Mouse (Mus musculus) embryonic facial prominence, embryonic 14.5 days (tissue): ENCODE data around the gene Tubgcp5. TPM values are rescaled to one million over a fixed set of nuclear protein-coding genes. Genes with fewer than 3 reads are reported as not detected.

Source experiments
- ATAC-seq: fragments of 200-750 bp; cut with Nextera tagmentation; 2 replicates; pipeline ENCODE4 v1.8.0; 2017; ENCODE audit warnings: low read depth, moderate number of reproducible peaks, moderate TSS enrichment
- DNase-seq: peaks from one replicate; pipeline ENCODE4 v3.0.0-alpha.2; 2015; ENCODE audit warnings: low spot score
- H3K27ac ChIP-seq: fragments of 300-500 bp; sonication (generic); replicated peaks from 2 replicates; pipeline ENCODE4 v1.5.1; 2014; ENCODE audit warnings: low read depth, mild to moderate bottlenecking, low read length, moderate library complexity
- H3K27me3 ChIP-seq: fragments of 300-500 bp; sonication (generic); replicated peaks from 2 replicates; pipeline ENCODE4 v1.6.1; 2014; ENCODE audit warnings: low read length; ENCODE audit not compliant: control insufficient read depth, insufficient read depth
- H3K36me3 ChIP-seq: fragments of 300-500 bp; sonication (generic); 2 replicates; pipeline ENCODE4 v1.6.1; 2014; ENCODE audit warnings: low read length, mixed read lengths; ENCODE audit not compliant: control insufficient read depth, insufficient read depth
- H3K4me1 ChIP-seq: fragments of 300-500 bp; sonication (generic); 2 replicates; pipeline ENCODE4 v1.6.1; 2014; ENCODE audit warnings: antibody characterized with exemption, low read length; ENCODE audit not compliant: control insufficient read depth, insufficient read depth
- H3K4me2 ChIP-seq: fragments of 300-500 bp; sonication (generic); 2 replicates; pipeline ENCODE4 v1.6.1; 2014; ENCODE audit warnings: low read depth, mild to moderate bottlenecking, low read length, moderate library complexity, mixed read lengths
- H3K4me3 ChIP-seq: fragments of 300-500 bp; sonication (generic); 2 replicates; pipeline ENCODE4 v1.5.1; 2014; ENCODE audit warnings: low read depth, mild to moderate bottlenecking, low read length
- H3K9ac ChIP-seq: fragments of 300-500 bp; sonication (generic); 2 replicates; pipeline ENCODE4 v1.6.1; 2014; ENCODE audit warnings: low read depth, mild to moderate bottlenecking, low read length, moderate library complexity, mixed read lengths
- H3K9me3 ChIP-seq: fragments of 300-500 bp; sonication (generic); 2 replicates; pipeline ENCODE4 v1.6.1; 2016; ENCODE audit warnings: low read length; ENCODE audit not compliant: control insufficient read depth
- WGBS: fragments of 180-500 bp; shearing (Covaris S2); extraction: QIAGEN DNeasy Blood & Tissue Kit; methylation state at CpG from one replicate; pipeline ENCODE4 v1.1.7; 2014; 5-methylcytosine and 5-hydroxymethylcytosine counted together
- polyA plus RNA-seq: library from polyadenylated mRNA; unstranded; fragments of >200 nt; fragmentation: Nextera tagmentation; extraction: Ambion mirVana; gene quantifications from 2 replicates; pipeline ENCODE4 v1.2.1, GENCODE M21; 2014

The Tubgcp5 gene
- polyA plus RNA-seq, 1 experiment from 2014 or later = 25.7 TPM

GRCm38 (mm10) chr7:55859518-55859872 lies 65.5 kb downstream of the Tubgcp5 start:
- ATAC-seq = no peak

GRCm38 (mm10) chr7:55859956-55860355 lies 66.0 kb downstream of the Tubgcp5 start:
- H3K36me3 ChIP-seq = no peaks in the 10 kb centered on the region
- H3K9me3 ChIP-seq = no peaks in the 10 kb centered on the region
- peaks cover 8% of the 10 kb centered on the region for H3K4me1 ChIP-seq
- WGBS = 79% methylated on average over 6 of the region's 6 CpGs
- ATAC-seq = no peak
- no peaks in the 10 kb centered on the region for H3K27me3 ChIP-seq
- no peak overlapping the region for H3K4me2 ChIP-seq
- no peak overlapping the region for H3K4me3 ChIP-seq
- H3K27ac ChIP-seq = no peak overlapping the region
- peak; percentile 8 for DNase-seq
- no peak overlapping the region for H3K9ac ChIP-seq

More at GRCm38 (mm10) chr7:55859518-55859872, 65.5 kb downstream of the Tubgcp5 start:
- Histone ChIP-seq H3K36me3 (no peaks in the 10 kb centered on the region), H3K4me2 (no peak overlapping the region), H3K9ac (no peak overlapping the region), H3K27ac (no peak overlapping the region), H3K9me3 (no peaks in the 10 kb centered on the region), H3K27me3 (no peaks in the 10 kb centered on the region), H3K4me1 (peaks cover 8% of the 10 kb centered on the region), H3K4me3 (no peak overlapping the region)
- no peak for DNase-seq
- 81% methylated on average over 2 of the region's 2 CpGs for WGBS

- Histone ChIP-seq H3K9ac (no peak overlapping the region), H3K4me3 (no peak overlapping the region), H3K4me2 (no peak overlapping the region), H3K27me3 (no peaks in the 10 kb centered on the region), H3K9me3 (no peaks in the 10 kb centered on the region), H3K27ac (no peak overlapping the region), H3K4me1 (no peaks in the 10 kb centered on the region), H3K36me3 (no peaks in the 10 kb centered on the region)
- WGBS = 73% methylated on average over 4 of the region's 4 CpGs
- no peak for ATAC-seq
- peak; percentile 13 for DNase-seq
Observed at GRCm38 (mm10) chr7:55861175-55861574, 67.2 kb downstream of the Tubgcp5 start.

- no peaks in the 10 kb centered on the region for H3K9me3 ChIP-seq
- H3K9ac ChIP-seq = no peak overlapping the region
- no peak for ATAC-seq
- no peak overlapping the region for H3K4me2 ChIP-seq
- no peak for DNase-seq
- no peaks in the 10 kb centered on the region for H3K36me3 ChIP-seq
- no peaks in the 10 kb centered on the region for H3K4me1 ChIP-seq
- H3K27ac ChIP-seq = no peak overlapping the region
- no peaks in the 10 kb centered on the region for H3K27me3 ChIP-seq
- H3K4me3 ChIP-seq = no peak overlapping the region
Observed at GRCm38 (mm10) chr7:55865044-55865443, 71.1 kb downstream of the Tubgcp5 start.

- H3K4me1 ChIP-seq = no peaks in the 10 kb centered on the region
- WGBS = 76% methylated on average over 8 of the region's 8 CpGs
- H3K27me3 ChIP-seq = no peaks in the 10 kb centered on the region
- ATAC-seq (no peak), DNase-seq (no peak)
- no peak overlapping the region for H3K4me2 ChIP-seq
- no peaks in the 10 kb centered on the region for H3K9me3 ChIP-seq
- H3K4me3 ChIP-seq = no peak overlapping the region
- H3K36me3 ChIP-seq = no peaks in the 10 kb centered on the region
- H3K9ac ChIP-seq = no peak overlapping the region
- no peak overlapping the region for H3K27ac ChIP-seq
Observed at GRCm38 (mm10) chr7:55865750-55866416, 71.9 kb downstream of the Tubgcp5 start.

GRCm38 (mm10) chr7:55868247-55868646 lies 74.3 kb downstream of the Tubgcp5 start:
- no peaks in the 10 kb centered on the region for H3K27me3 ChIP-seq
- H3K9ac ChIP-seq = no peak overlapping the region
- 80% methylated on average over 7 of the region's 7 CpGs for WGBS
- no peak for ATAC-seq
- no peaks in the 10 kb centered on the region for H3K9me3 ChIP-seq
- H3K4me1 ChIP-seq = no peaks in the 10 kb centered on the region
- peaks cover 14% of the 10 kb centered on the region for H3K36me3 ChIP-seq
- H3K27ac ChIP-seq = no peak overlapping the region
- H3K4me3 ChIP-seq = no peak overlapping the region
- H3K4me2 ChIP-seq = no peak overlapping the region
- DNase-seq = no peak

GRCm38 (mm10) chr7:55869220-55869619 lies 75.3 kb downstream of the Tubgcp5 start:
- no peaks in the 10 kb centered on the region for H3K9me3 ChIP-seq

GRCm38 (mm10) chr7:55870340-55871020 lies 76.5 kb downstream of the Tubgcp5 start:
- DNase-seq = peak; percentile 34
- ATAC-seq = peak; percentile 65; the same call in 1 of the 2 replicates
- Histone ChIP-seq H3K9ac (no peak overlapping the region), H3K36me3 (peaks cover 36% of the 10 kb centered on the region), H3K9me3 (no peaks in the 10 kb centered on the region), H3K4me1 (no peaks in the 10 kb centered on the region), H3K27me3 (no peaks in the 10 kb centered on the region), H3K4me3 (no peak overlapping the region), H3K4me2 (no peak overlapping the region), H3K27ac (no peak overlapping the region)
- WGBS = 80% methylated on average over 6 of the region's 6 CpGs

More at GRCm38 (mm10) chr7:55869220-55869619, 75.3 kb downstream of the Tubgcp5 start:
- Histone ChIP-seq H3K4me1 (no peaks in the 10 kb centered on the region), H3K9ac (no peak overlapping the region), H3K27me3 (no peaks in the 10 kb centered on the region), H3K4me3 (no peak overlapping the region), H3K36me3 (peaks cover 24% of the 10 kb centered on the region), H3K4me2 (no peak overlapping the region), H3K27ac (no peak overlapping the region)
- WGBS = 72% methylated on average over 3 of the region's 3 CpGs
- no peak for ATAC-seq
- DNase-seq = no peak

- 81% methylated on average over 5 of the region's 5 CpGs for WGBS
- ATAC-seq = no peak
Observed at GRCm38 (mm10) chr7:55871476-55871875, 77.5 kb downstream of the Tubgcp5 start.

More at GRCm38 (mm10) chr7:55871476-55871875, 77.5 kb downstream of the Tubgcp5 start:
- no peak overlapping the region for H3K9ac ChIP-seq
- H3K9me3 ChIP-seq = no peaks in the 10 kb centered on the region
- DNase-seq = no peak
- H3K4me1 ChIP-seq = no peaks in the 10 kb centered on the region
- no peak overlapping the region for H3K27ac ChIP-seq
- no peak overlapping the region for H3K4me3 ChIP-seq
- H3K27me3 ChIP-seq = no peaks in the 10 kb centered on the region
- H3K36me3 ChIP-seq = peaks cover 46% of the 10 kb centered on the region
- H3K4me2 ChIP-seq = no peak overlapping the region
